Mouse (Mus musculus) CD4-positive helper T cell, adult 2 months (primary cell): ENCODE data around the gene Nsd1.
A peak's percentile ranks its signal among the peaks of the same experiment; 100 is the strongest.
"Not testable (repeated sequence)": the region's sequence is repeated elsewhere in the genome, so short reads cannot be mapped to it uniquely, and the experiment has no call there.

Experiments used
- DNase-seq: peaks from one replicate; pipeline ENCODE4 v3.0.0-alpha.2; 2012; ENCODE audit warnings: low read depth, missing footprints, low spot score

The Nsd1 gene

GRCm38 (mm10) chr13:55209649-55210192 is at the start of gene Nsd1:
Gene Nsd1, plus strand, starts transcription at chr13:55209782.
- peak; percentile 21 for DNase-seq

GRCm38 (mm10) chr13:55162365-55162764 is 47.2 kb upstream of the Nsd1 start:
- no peak for DNase-seq

DNA sequence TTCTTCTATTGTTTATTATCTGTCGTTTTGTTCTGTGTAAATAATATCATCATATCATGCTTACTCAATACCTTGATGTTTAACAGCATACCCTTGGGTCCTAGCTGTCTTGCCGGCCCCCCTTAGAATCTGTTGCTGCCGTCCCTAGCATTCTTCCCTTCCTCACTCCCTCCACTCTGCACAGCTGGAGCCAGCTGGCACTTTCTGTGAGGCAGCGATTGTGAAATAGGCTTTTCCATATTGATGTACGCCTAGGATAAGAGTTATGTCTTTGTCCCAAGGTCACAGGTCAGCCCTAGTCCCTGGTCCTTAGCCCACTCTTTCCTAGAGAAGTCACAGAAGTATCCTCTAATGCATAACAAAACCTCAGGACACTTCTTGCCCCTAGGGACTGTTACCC is 46.0 kb upstream of the Nsd1 start:
- no peak for DNase-seq

DNA sequence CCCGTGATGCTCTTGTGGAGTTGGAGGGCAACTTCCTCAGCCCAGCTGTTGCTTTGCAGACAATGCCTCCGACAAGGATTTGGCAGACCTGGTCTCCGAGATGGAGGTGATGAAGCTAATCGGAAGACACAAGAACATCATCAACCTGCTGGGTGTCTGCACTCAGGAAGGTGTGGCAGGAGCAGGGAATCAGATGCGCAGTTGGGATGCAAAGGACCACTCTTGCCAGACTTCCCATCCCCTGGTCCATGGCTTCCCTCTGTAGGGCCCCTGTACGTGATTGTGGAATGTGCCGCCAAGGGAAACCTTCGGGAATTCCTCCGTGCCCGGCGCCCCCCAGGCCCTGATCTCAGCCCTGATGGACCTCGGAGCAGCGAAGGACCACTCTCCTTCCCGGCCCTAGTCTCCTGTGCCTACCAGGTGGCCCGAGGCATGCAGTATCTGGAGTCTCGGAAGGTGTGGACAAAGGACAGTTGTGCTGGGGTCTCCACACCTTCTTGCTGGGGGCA is 43.7 kb upstream of the Nsd1 start:
- DNase-seq, result no peak

GRCm38 (mm10) chr13:55166806-55167725 is 42.5 kb upstream of the Nsd1 start:
- no peak for DNase-seq

GRCm38 (mm10) chr13:55167798-55168197 is 41.8 kb upstream of the Nsd1 start:
- no peak for DNase-seq

- no peak for DNase-seq
These were observed 41.3 kb upstream of the Nsd1 start for GRCm38 (mm10) chr13:55168255-55168654.

DNA sequence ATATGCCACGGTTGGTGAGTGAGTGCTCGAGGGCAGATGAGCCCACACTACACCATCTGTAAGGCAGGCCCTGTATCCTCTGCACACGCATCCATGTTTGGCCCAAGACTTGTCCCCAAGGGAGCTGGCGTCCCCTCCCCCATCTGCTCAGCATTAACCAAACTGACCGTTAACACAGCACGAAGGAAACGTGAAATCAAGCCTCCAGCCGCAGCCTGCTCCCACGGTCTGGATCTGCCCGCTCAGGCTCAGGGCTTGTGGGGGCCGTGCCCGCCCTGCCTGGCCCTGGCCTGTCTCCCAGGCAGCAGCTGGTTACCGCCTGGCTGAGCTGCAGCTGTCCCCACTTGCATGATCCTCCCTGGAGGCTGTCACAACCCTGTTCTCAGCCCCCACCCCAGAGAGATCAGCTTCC is 40.6 kb upstream of the Nsd1 start:
- DNase-seq, result no peak

DNA sequence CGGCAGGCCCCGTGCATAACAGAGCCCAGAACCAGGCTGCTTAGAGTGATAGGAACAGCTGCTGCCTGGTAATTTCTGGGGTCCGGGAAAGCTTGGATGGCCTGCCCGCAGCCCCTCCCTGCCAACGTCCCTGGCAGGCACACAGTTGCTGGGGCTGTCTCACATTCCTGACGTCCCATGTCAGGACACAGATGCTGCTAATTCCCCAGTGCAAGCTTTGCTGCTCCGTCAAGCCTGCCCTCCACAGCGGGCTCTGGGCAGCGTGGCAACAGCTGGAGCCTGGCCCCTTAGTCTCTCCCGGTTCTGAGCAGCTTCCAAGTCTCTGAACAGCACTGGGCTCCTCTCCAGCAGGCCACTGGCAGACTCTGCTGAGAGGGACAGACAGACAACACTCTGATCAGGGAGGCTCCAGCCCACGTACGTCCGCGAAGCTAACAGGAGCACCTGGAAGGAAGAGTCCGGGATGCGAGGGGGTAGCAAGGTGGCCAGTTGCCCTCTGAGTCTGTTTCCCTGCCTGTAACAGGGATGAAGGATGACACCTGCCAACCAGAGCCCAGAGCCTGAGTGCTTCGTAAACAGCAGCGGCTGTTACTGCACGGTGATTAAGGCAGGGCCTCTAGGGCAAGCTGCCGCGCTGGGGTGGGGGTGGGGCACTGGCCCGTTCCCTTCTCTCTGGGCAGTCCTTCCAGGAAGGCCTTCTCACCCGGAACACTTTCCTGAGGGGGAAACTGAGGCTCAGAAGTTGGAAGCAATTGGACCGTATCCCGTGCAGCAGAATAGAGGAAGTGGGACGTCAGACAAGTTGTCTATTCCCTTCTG is 37.9 kb upstream of the Nsd1 start:
- no peak for DNase-seq

- no peak for DNase-seq
These were observed 37.2 kb upstream of the Nsd1 start for GRCm38 (mm10) chr13:55172336-55172770.

GRCm38 (mm10) chr13:55174347-55174746 is 35.2 kb upstream of the Nsd1 start:
- DNase-seq, result no peak

DNA sequence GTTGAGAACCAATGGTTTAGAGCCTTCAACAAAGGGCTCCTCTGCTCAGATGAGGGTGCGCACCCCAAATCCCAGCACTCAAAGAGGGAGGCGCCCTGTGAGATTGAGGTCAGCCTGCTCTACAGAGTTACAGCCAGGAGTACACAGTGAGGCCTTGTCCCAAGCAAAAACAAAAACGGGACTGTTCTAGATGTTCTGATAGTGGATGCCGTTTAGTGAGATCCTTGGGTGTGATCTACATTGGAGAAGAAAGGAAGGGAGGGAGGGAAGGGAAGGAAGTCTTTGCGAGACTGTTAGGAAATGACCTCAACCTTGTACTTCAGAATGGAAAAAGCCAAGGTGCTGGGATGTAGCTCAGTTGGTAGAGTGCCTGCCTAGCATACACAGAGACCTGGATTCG is 33.3 kb upstream of the Nsd1 start:
- DNase-seq, result no peak

GRCm38 (mm10) chr13:55177903-55178496 is 31.6 kb upstream of the Nsd1 start:
- DNase-seq, result no peak

- DNase-seq, result peak; percentile 67
These were observed 31.0 kb upstream of the Nsd1 start for GRCm38 (mm10) chr13:55178556-55178955.

- DNase-seq, result no peak
These were observed 30.0 kb upstream of the Nsd1 start for GRCm38 (mm10) chr13:55179591-55179990.

GRCm38 (mm10) chr13:55181786-55182172 is 27.8 kb upstream of the Nsd1 start:
- no peak for DNase-seq

GRCm38 (mm10) chr13:55182173-55182894 is 27.2 kb upstream of the Nsd1 start:
- peak; percentile 49 for DNase-seq

- no peak for DNase-seq
These were observed 26.2 kb upstream of the Nsd1 start for GRCm38 (mm10) chr13:55183382-55183781.

GRCm38 (mm10) chr13:55187062-55187461 is 22.5 kb upstream of the Nsd1 start:
- DNase-seq, result not testable (repeated sequence)

DNA sequence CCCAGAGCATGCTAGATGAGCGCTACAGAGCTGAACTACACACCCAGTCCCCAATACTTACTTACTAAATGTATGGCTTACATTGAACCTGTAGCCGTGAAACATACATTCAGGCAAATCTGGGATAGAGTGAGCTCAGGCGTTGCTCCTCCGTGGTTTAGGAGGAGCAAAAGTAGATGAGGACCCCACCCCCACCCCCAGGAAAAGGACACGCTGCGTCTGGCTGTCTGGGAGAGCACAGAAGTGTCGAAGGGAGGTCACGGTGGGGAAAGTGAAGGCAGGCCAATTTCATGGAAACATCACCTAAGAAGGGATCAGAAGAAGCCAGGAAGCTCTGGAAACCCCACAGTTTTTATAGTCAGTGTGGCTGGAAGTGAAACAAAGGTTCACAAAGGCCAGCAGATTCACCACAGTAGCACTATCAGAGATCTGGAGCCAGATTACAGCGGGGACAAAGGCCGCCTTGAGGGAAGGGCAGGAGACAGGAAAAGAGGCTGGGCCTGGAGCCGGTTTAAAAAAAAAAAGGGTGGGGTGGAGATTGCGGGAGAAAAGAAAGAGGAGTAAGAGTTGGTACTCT is 20.0 kb upstream of the Nsd1 start:
- DNase-seq, result no peak
